Mouse (Mus musculus) lung, embryonic 14.5 days (tissue): ENCODE results near the gene Shc3. TPM values are rescaled to one million over a fixed set of nuclear protein-coding genes. Genes with fewer than 3 reads are reported as not detected.

ENCODE experiments used
- ATAC-seq: fragments of 200-750 bp; cut with Nextera tagmentation; 2 replicates; pipeline ENCODE4 v1.8.0; 2017; ENCODE audit warnings: mild to moderate bottlenecking, moderate TSS enrichment, moderate library complexity; ENCODE audit not compliant: insufficient read depth
- DNase-seq: peaks from one replicate; pipeline ENCODE4 v3.0.0-alpha.2; 2015
- H3K27ac ChIP-seq: fragments of 300-500 bp; sonication (generic); 2 replicates; pipeline ENCODE4 v1.5.1; 2014; ENCODE audit warnings: low read depth, mild to moderate bottlenecking, moderate library complexity
- H3K27me3 ChIP-seq: fragments of 300-500 bp; sonication (generic); 2 replicates; pipeline ENCODE4 v1.6.1; 2014; ENCODE audit warnings: low read length, control low read depth; ENCODE audit not compliant: insufficient read depth
- H3K36me3 ChIP-seq: fragments of 300-500 bp; sonication (generic); 2 replicates; pipeline ENCODE4 v1.6.1; 2014; ENCODE audit warnings: control low read depth; ENCODE audit not compliant: insufficient read depth
- H3K4me1 ChIP-seq: fragments of 300-500 bp; sonication (generic); 2 replicates; pipeline ENCODE4 v1.6.1; 2014; ENCODE audit warnings: antibody characterized with exemption, control low read depth; ENCODE audit not compliant: insufficient read depth
- H3K4me2 ChIP-seq: fragments of 300-500 bp; sonication (generic); 2 replicates; pipeline ENCODE4 v1.6.1; 2014; ENCODE audit warnings: mild to moderate bottlenecking
- H3K4me3 ChIP-seq: fragments of 300-500 bp; sonication (generic); 2 replicates; pipeline ENCODE4 v1.5.1; 2014; ENCODE audit warnings: low read depth, low read length
- H3K9ac ChIP-seq: fragments of 300-500 bp; sonication (generic); 2 replicates; pipeline ENCODE4 v1.6.1; 2014
- H3K9me3 ChIP-seq: fragments of 300-500 bp; sonication (generic); 2 replicates; pipeline ENCODE4 v1.6.1; 2016; ENCODE audit warnings: low read depth, low read length, control low read depth
- CTCF ChIP-seq: IDR thresholded peaks from 2 replicates; pipeline ENCODE4 v1.5.1; 2016; ENCODE audit warnings: antibody characterized with exemption, low read depth
- WGBS: fragments of 180-500 bp; shearing (Covaris S2); extraction: QIAGEN DNeasy Blood & Tissue Kit; methylation state at CpG from one replicate; pipeline ENCODE4 v1.1.7; 2014; 5-methylcytosine and 5-hydroxymethylcytosine counted together
- polyA plus RNA-seq: library from polyadenylated mRNA; unstranded; fragments of >200 nt; fragmentation: Nextera tagmentation; extraction: Ambion mirVana; gene quantifications from 2 replicates; pipeline ENCODE4 v1.2.1, GENCODE M21; 2014

Shc3 gene
- polyA plus RNA-seq, 1 experiment from 2014 or later = not detected

DNA sequence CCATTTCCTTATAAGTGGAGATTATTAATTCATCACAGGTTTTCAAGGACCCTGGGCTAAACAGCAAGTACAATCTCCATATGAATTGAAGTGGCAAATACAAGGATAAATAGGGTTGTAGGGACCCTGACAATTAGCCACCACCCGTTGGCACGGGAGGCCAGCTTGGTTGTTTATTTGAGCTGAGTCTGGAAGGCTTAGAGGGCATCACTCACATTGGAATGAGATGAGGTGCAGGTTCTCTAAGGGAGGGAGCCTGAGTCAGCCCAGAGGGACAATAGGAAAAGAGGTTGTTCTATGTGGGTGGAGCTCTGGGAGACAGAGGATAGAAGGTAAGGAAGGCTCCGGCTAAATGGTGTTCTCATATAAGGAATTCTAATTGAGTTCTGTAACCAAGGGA is 17.0 kb downstream of the Shc3 start:
- Histone ChIP-seq H3K36me3 (no peaks in the 10 kb centered on the region), H3K4me2 (no peak overlapping the region), H3K9ac (no peak overlapping the region), H3K27me3 (no peaks in the 10 kb centered on the region), H3K4me1 (no peaks in the 10 kb centered on the region), H3K9me3 (no peaks in the 10 kb centered on the region), H3K4me3 (no peak overlapping the region), H3K27ac (no peak overlapping the region)
- WGBS = 52% methylated on average over 3 of the region's 3 CpGs
- TF ChIP-seq CTCF = no peak
- ATAC-seq (no peak), DNase-seq (no peak)

DNA sequence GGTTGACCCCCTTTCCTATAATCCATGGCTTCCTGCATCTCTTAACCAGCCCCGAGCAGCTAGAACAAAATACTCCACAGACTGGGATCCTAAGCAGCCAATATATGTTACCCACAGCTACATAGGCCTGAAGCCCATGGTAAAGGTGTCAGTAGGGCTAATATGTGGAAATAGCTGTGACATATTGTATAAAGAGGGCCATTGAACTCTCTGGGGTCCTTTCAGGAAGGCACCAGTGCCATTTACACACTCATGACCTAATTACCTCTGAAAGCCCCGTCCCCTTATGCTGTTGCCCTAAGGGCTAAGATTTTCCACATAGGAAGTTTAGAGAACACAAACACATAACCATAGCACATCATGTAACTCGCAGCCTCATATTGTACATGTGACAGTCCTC is 17.4 kb downstream of the Shc3 start:
- TF ChIP-seq CTCF = no peak
- WGBS = 77% methylated on average over 3 of the region's 3 CpGs
- DNase-seq (no peak), ATAC-seq (no peak)
- no peak overlapping the region for H3K27ac ChIP-seq
- H3K4me3 ChIP-seq = no peak overlapping the region
- no peak overlapping the region for H3K9ac ChIP-seq
- no peaks in the 10 kb centered on the region for H3K27me3 ChIP-seq
- no peak overlapping the region for H3K4me2 ChIP-seq
- H3K4me1 ChIP-seq = no peaks in the 10 kb centered on the region
- no peaks in the 10 kb centered on the region for H3K9me3 ChIP-seq
- no peaks in the 10 kb centered on the region for H3K36me3 ChIP-seq

GRCm38 (mm10) chr13:51539816-51540215 is 29.4 kb downstream of the Shc3 start:
- ATAC-seq = no peak
- WGBS = 79% methylated on average over 8 of the region's 8 CpGs
- no peak overlapping the region for H3K9ac ChIP-seq
- no peak overlapping the region for H3K4me2 ChIP-seq
- no peaks in the 10 kb centered on the region for H3K36me3 ChIP-seq
- no peaks in the 10 kb centered on the region for H3K27me3 ChIP-seq
- H3K4me3 ChIP-seq = no peak overlapping the region
- no peaks in the 10 kb centered on the region for H3K9me3 ChIP-seq
- H3K27ac ChIP-seq = no peak overlapping the region
- no peak for TF ChIP-seq CTCF
- no peaks in the 10 kb centered on the region for H3K4me1 ChIP-seq
- no peak for DNase-seq

GRCm38 (mm10) chr13:51535326-51535725 is 33.9 kb downstream of the Shc3 start:
- H3K4me3 ChIP-seq = no peak overlapping the region
- no peaks in the 10 kb centered on the region for H3K4me1 ChIP-seq
- 77% methylated on average over 7 of the region's 7 CpGs for WGBS
- no peaks in the 10 kb centered on the region for H3K36me3 ChIP-seq
- no peaks in the 10 kb centered on the region for H3K27me3 ChIP-seq
- DNase-seq (no peak), ATAC-seq (no peak)
- no peak for TF ChIP-seq CTCF
- H3K27ac ChIP-seq = no peak overlapping the region
- H3K9me3 ChIP-seq = no peaks in the 10 kb centered on the region
- H3K9ac ChIP-seq = no peak overlapping the region
- no peak overlapping the region for H3K4me2 ChIP-seq

- 39% methylated on average over 7 of the region's 7 CpGs for WGBS
- Histone ChIP-seq H3K27me3 (no peaks in the 10 kb centered on the region), H3K4me1 (no peaks in the 10 kb centered on the region), H3K9me3 (no peaks in the 10 kb centered on the region), H3K27ac (no peak overlapping the region), H3K4me2 (no peak overlapping the region), H3K4me3 (no peak overlapping the region), H3K9ac (no peak overlapping the region), H3K36me3 (no peaks in the 10 kb centered on the region)
- no peak for TF ChIP-seq CTCF
- no peak for ATAC-seq
- DNase-seq = peak; percentile 19
These were observed 42.7 kb downstream of the Shc3 start for GRCm38 (mm10) chr13:51526480-51526879.

DNA sequence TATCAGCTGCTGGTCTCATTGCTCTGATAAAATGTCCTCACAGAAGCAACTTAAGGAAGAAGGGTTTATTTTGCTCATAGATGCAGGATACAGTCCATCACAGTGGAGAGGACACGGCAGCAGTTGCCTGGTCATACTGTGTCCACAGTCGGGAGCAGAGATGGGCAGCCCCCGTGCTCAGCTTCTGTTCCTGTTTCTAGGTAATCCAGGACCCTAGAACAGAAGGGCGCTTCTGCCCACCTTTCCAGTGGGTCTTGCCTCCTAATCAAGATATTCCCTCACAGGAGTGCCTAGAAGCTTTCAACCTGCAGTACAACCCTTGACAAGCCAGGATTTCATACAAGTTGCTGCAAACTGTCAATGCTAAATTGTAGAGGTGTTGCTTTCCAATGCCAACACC is 44.9 kb downstream of the Shc3 start:
- TF ChIP-seq CTCF = no peak
- Histone ChIP-seq H3K36me3 (no peaks in the 10 kb centered on the region), H3K4me3 (no peak overlapping the region), H3K9me3 (no peaks in the 10 kb centered on the region), H3K9ac (no peak overlapping the region), H3K4me2 (no peak overlapping the region), H3K27me3 (no peaks in the 10 kb centered on the region), H3K27ac (no peak overlapping the region), H3K4me1 (no peaks in the 10 kb centered on the region)
- no peak for ATAC-seq
- WGBS = 86% methylated on average over 4 of the region's 4 CpGs
- no peak for DNase-seq

GRCm38 (mm10) chr13:51523311-51523710 is 45.9 kb downstream of the Shc3 start:
- TF ChIP-seq CTCF = no peak
- no peaks in the 10 kb centered on the region for H3K36me3 ChIP-seq
- 89% methylated on average over 10 of the region's 10 CpGs for WGBS

GRCm38 (mm10) chr13:51518880-51519279 is 50.3 kb downstream of the Shc3 start:
- Histone ChIP-seq H3K9ac (no peak overlapping the region), H3K4me1 (no peaks in the 10 kb centered on the region), H3K4me3 (no peak overlapping the region), H3K9me3 (no peaks in the 10 kb centered on the region), H3K36me3 (no peaks in the 10 kb centered on the region), H3K27me3 (no peaks in the 10 kb centered on the region), H3K4me2 (no peak overlapping the region), H3K27ac (no peak overlapping the region)
- WGBS = 86% methylated on average over 6 of the region's 6 CpGs
- TF ChIP-seq CTCF = no peak
- no peak for DNase-seq
- ATAC-seq = no peak

More at GRCm38 (mm10) chr13:51523311-51523710, 45.9 kb downstream of the Shc3 start:
- Histone ChIP-seq H3K9me3 (no peaks in the 10 kb centered on the region), H3K4me1 (no peaks in the 10 kb centered on the region), H3K4me2 (no peak overlapping the region), H3K9ac (no peak overlapping the region), H3K27ac (no peak overlapping the region), H3K4me3 (no peak overlapping the region), H3K27me3 (no peaks in the 10 kb centered on the region)
- DNase-seq (no peak), ATAC-seq (no peak)
